Mouse (Mus musculus): ENCODE data around the gene Ppp2r5c.

- TF ChIP-seq EP300 (IDR thresholded peaks at IDR 0.05; ENCODE audit: low read depth) = no peak
- TF ChIP-seq CTCF (IDR thresholded peaks at IDR 0.05; ENCODE audit: low read depth) = no peak
Observed at GRCm38 (mm10) chr12:110480701-110481100, 33.8 kb downstream of the Ppp2r5c start.

All from heart, postnatal 0 days (tissue).